9 mouse cellular contexts compared by ENCODE assay signal in genomic region chr17:90086826-90087225, GRCm38 (mm10).
DNase-seq lines count a peak whose midpoint lies in the region; ATAC-seq and TF ChIP-seq lines count a peak whose summit lies in the region.
"Had no signal": no experiment of that assay in that cellular context is flagged by ENCODE, and none has a peak within 500 bp of the region (broad histone marks: within the 10 kb centered on the region; RNA-seq: fewer than 3 reads in every experiment).

No protein-coding gene starts in this region.

- H3K27ac ChIP-seq in hindbrain, embryonic 16.5 days (ENCODE audit: low read depth, low read length): peak overlapping the region; percentile 78
- peak overlapping the region; percentile 73 for H3K27ac ChIP-seq in midbrain, embryonic 16.5 days (ENCODE audit: low read length)
- no peak overlapping the region for H3K27ac ChIP-seq in kidney, adult 2 months (ENCODE audit: insufficient read depth, low read depth, low read length)
- H3K27ac ChIP-seq: limb, embryonic 15.5 days had no signal

- no peaks in the 10 kb centered on the region for H3K9me3 ChIP-seq in hindbrain, embryonic 16.5 days (ENCODE audit: control insufficient read depth, low read length)
- H3K9me3 ChIP-seq in midbrain, embryonic 16.5 days (replicated peaks; ENCODE audit: control insufficient read depth, low read length, poor library complexity, severe bottlenecking): no peaks in the 10 kb centered on the region
- H3K9me3 ChIP-seq: limb, embryonic 15.5 days had no signal

- H3K9ac ChIP-seq in hindbrain, embryonic 16.5 days (ENCODE audit: low read depth, low read length): peak overlapping the region; percentile 22; the same call in 1 of the 2 replicates
- H3K9ac ChIP-seq in midbrain, embryonic 16.5 days (ENCODE audit: low read depth, low read length): peak overlapping the region; percentile 50; the same call in 1 of the 2 replicates
- H3K9ac ChIP-seq: limb, embryonic 15.5 days had no signal

- no peak for TF ChIP-seq POLR2A in kidney, adult 2 months (IDR thresholded peaks at IDR 0.05; ENCODE audit: low read depth, low read length)

- no peaks in the 10 kb centered on the region for H3K27me3 ChIP-seq in hindbrain, embryonic 16.5 days (replicated peaks; ENCODE audit: control insufficient read depth, insufficient read depth, low read length)
- H3K27me3 ChIP-seq in midbrain, embryonic 16.5 days (ENCODE audit: control insufficient read depth, insufficient read depth, low read depth, low read length): no peaks in the 10 kb centered on the region
- H3K27me3 ChIP-seq in kidney, adult 2 months (replicated peaks; ENCODE audit: control insufficient read depth, insufficient read depth, low read length): no peaks in the 10 kb centered on the region; the same call in 1 of the 2 replicates
- H3K27me3 ChIP-seq: limb, embryonic 15.5 days had no signal

- H3K4me3 ChIP-seq in hindbrain, embryonic 16.5 days (ENCODE audit: low read length): peak overlapping the region; percentile 29
- H3K4me3 ChIP-seq in midbrain, embryonic 16.5 days (ENCODE audit: low read depth, low read length): peak overlapping the region; percentile 11; the same call in 1 of the 2 replicates
- no peak overlapping the region for H3K4me3 ChIP-seq in kidney, adult 2 months (ENCODE audit: insufficient read depth, low read depth, low read length)
- H3K4me3 ChIP-seq: limb, embryonic 15.5 days had no signal

- no peaks in the 10 kb centered on the region; the same call in 1 of the 2 replicates for H3K4me1 ChIP-seq in hindbrain, embryonic 16.5 days (ENCODE audit: control insufficient read depth, insufficient read depth, low read depth, low read length)
- H3K4me1 ChIP-seq in midbrain, embryonic 16.5 days (ENCODE audit: control insufficient read depth, insufficient read depth, low read length): peaks cover 5% of the 10 kb centered on the region
- H3K4me1 ChIP-seq in kidney, adult 2 months (ENCODE audit: control insufficient read depth, insufficient read depth, low read length): no peaks in the 10 kb centered on the region

- no peak for TF ChIP-seq CTCF in kidney, adult 2 months (conservative IDR thresholded peaks at IDR 0.05; ENCODE audit: insufficient read depth, insufficient read length, low read depth, low read length)

- H3K36me3 ChIP-seq in hindbrain, embryonic 16.5 days (ENCODE audit: control insufficient read depth, insufficient read depth, low read length): no peaks in the 10 kb centered on the region
- H3K36me3 ChIP-seq in midbrain, embryonic 16.5 days (ENCODE audit: control insufficient read depth, insufficient read depth, low read length): no peaks in the 10 kb centered on the region
- no peaks in the 10 kb centered on the region for H3K36me3 ChIP-seq in kidney, adult 2 months (ENCODE audit: control insufficient read depth, insufficient read depth, low read length)
- H3K36me3 ChIP-seq: limb, embryonic 15.5 days had no signal

- 0% methylated on average over 1 of the region's 1 CpGs for WGBS in hindbrain, embryonic 16.5 days
- 0% methylated on average over 1 of the region's 1 CpGs for whole genome bisulfite sequencing in midbrain, embryonic 16.5 days
- WGBS in kidney, adult 2 months: 39% methylated on average over 1 of the region's 1 CpGs

- peak; percentile 18 for DNase-seq in ZHBTc4 (ENCODE audit: low read depth, low spot score)
- DNase-seq in embryo, embryonic 10.5 days (ENCODE audit: low spot score): peak; percentile 73
- no peak for DNase-seq in spleen, adult 18-20 months
- no peak for DNase-seq in kidney, adult 2 months
- no peak for DNase-seq in heart, postnatal 4 days
- DNase-seq in kidney, postnatal 25 days: no peak

- peak; percentile 81 for ATAC-seq in hindbrain, embryonic 16.5 days
- peak; percentile 51 for ATAC-seq in midbrain, embryonic 16.5 days

- peak overlapping the region; percentile 46 for H3K4me2 ChIP-seq in hindbrain, embryonic 16.5 days (ENCODE audit: low read length)
- H3K4me2 ChIP-seq in midbrain, embryonic 16.5 days (ENCODE audit: low read length): peak overlapping the region; percentile 41
- H3K4me2 ChIP-seq: limb, embryonic 15.5 days had no signal

Comparison
In these comparisons a context has a peak if more than half of its experiments do, and no peak if none do; other contexts are left out.
1. DNase-seq: peak in ZHBTc4 (single experiment) and embryo, embryonic 10.5 days (single experiment); none in spleen, adult 18-20 months (0 of 2), kidney, adult 2 months (single experiment), heart, postnatal 4 days (single experiment) and kidney, postnatal 25 days (0 of 2).